Mouse (Mus musculus) frontal cortex, postnatal 14 days (tissue): ENCODE results near the gene Timm8a1.

Experiments used
- DNase-seq, 2 experiments: peaks; one replicate each; pipeline ENCODE4 v3.0.0; 2022; ENCODE audit warnings: low spot score in 2 of 2

The Timm8a1 gene

DNA sequence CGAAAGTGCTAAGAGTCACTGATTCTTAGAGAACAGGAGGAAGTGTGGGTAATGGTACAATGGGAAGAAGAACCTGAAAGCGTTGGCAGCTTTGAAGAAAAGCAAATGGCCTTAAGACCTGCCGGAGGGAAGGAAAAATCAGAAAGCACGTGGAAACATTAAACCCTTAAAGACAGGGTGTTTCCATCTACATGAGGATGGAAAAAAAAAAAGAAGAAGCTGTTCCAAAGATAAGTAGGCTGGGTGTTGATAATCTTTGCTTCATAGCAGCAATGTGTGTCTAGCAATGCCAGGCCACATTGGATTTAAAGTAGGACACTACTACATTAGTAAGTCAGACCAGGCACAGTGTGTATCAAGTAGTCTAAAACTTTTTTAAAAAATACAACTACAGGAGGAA is 16.4 kb downstream of the Timm8a1 start:
- no peak for DNase-seq

DNA sequence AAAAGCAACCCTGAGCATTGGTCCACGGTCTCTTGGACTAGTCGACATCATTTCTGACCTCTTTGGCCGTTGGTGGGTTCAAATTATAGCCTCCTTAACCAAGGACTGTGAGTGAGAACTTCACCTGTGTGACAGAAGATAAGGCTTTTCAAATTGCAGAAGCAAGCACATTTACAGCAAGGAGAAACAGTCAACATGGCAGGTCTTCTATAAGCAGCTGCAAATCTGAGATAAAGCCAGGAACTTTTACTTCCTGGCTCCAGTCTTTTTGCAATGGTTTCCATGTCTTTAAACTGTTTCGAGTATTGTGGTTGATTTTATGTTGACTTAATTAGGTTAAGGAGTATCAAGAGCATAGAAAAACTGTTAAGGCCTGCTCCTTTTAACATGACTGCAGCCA is 17.9 kb downstream of the Timm8a1 start:
- no peak for DNase-seq

DNA sequence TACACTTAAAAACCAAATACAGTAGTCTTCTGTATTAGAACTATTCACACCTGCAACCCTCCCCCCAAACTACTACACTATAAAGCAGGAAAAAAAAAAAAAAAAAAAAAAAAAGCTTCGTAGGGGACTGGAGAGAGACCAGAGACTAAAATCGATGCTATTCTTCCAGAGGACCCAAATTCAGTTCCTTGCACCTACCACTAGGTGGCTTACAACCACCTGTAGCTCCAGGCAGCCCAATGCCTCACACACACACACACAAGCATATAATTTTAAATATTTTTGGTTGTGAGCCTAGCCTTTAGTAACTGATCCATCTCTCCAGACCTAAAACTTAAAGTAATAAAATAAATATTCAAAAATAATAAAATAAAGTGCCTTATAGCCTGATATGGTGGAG is 32.2 kb downstream of the Timm8a1 start:
- DNase-seq = no peak

DNA sequence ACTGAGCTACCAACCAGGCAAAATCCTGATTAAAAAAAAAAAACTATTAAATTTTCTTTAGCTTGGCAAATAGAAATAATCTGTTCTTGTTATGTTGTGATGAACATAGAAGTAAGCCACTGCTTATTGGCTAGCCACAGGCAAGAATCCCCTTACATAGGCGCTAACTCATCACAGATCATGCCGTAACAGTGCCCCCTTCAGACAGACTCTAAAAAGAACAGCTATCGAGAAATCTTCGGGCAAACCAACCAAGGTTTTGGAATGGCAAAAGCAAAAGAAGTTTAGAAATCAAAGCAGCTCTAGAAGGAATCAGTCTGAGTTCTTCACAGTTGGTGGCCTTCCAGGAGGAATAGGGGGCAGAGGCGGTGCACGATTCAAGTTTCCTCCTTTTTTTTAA is 33.7 kb downstream of the Timm8a1 start:
- no peak for DNase-seq

DNA sequence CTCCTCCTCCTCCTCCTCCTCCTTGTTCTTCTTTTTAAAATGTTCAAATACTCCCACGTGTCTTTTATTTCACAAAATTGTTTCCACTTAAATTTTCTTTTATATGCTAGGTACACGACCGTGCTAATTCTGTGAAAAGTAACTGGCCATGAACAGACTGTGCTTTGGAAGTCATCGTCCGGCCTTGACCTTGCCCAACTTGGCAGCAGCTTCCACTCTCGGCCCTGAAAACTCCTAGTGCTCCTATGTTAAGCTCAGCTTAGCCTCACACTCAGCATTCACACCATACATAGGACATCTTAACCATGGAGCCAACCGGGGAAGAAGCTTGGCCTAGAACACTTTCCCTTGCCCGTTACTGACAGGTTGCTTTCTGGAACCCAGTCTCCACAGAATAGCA is 41.0 kb downstream of the Timm8a1 start:
- DNase-seq = no peak
